ENCODE assay signal across 18 mouse cellular contexts in the genomic region with DNA sequence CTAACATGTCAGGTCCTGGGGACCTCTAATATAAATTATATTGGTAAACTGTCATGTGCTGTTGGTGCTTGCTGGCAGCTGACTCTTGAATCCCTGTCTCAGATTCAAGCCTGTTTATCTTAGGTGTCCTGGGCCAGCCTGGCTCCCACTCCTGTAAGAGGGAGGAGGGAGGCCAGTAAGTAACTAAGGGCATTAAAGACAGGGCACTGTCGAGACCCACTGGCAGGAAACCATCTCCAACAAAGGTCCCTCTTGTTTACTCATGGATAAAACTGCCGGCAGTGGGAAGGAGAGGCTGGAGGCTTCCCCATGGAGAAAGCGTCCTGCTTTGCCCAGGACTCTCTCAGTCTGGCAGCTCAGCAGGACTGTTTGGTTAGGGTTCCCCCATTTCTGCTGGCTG. TPM values are rescaled to one million over a fixed set of nuclear protein-coding genes. Genes with fewer than 3 reads are reported as not detected.
"Had no signal": no experiment of that assay in that cellular context is flagged by ENCODE, and none has a peak within 500 bp of the region (broad histone marks: within the 10 kb centered on the region; RNA-seq: fewer than 3 reads in every experiment).

No protein-coding gene starts in this region.

- ATAC-seq: liver, postnatal 0 days; lung, postnatal 0 days; midbrain, embryonic 15.5 days had no signal

- H3K9me3 ChIP-seq: kidney, embryonic 15.5 days; limb, embryonic 10.5 days; limb, embryonic 13.5 days; midbrain, embryonic 12.5 days; midbrain, embryonic 15.5 days had no signal

- H3K27me3 ChIP-seq: kidney, embryonic 15.5 days; limb, embryonic 13.5 days; midbrain, embryonic 12.5 days; midbrain, embryonic 15.5 days had no signal

- H3K4me1 ChIP-seq: kidney, embryonic 15.5 days; limb, embryonic 10.5 days; limb, embryonic 13.5 days; midbrain, embryonic 12.5 days; midbrain, embryonic 15.5 days had no signal

- DNase-seq: kidney, adult 2 months; kidney, postnatal 10 days; kidney, postnatal 36 days; liver; liver, postnatal 0 days; lung, embryonic 14.5 days; thymus, adult 2 months; thymus, postnatal 14 days; thymus, postnatal 4 days had no signal

- H3K27ac ChIP-seq: kidney, embryonic 15.5 days; limb, embryonic 10.5 days; limb, embryonic 13.5 days; liver, embryonic 14.5 days; macrophage; midbrain, embryonic 12.5 days; midbrain, embryonic 15.5 days had no signal

- H3K4me3 ChIP-seq: kidney, embryonic 15.5 days; limb, embryonic 10.5 days; limb, embryonic 13.5 days; midbrain, embryonic 12.5 days; midbrain, embryonic 15.5 days had no signal

- H3K4me2 ChIP-seq: kidney, embryonic 15.5 days; limb, embryonic 13.5 days; lung, embryonic 14.5 days; midbrain, embryonic 12.5 days; midbrain, embryonic 15.5 days had no signal

- H3K36me3 ChIP-seq: midbrain, embryonic 15.5 days had no signal

- H3K9ac ChIP-seq: kidney, embryonic 15.5 days; limb, embryonic 13.5 days; liver, embryonic 14.5 days; liver, postnatal 0 days; lung, embryonic 14.5 days; midbrain, embryonic 12.5 days; midbrain, embryonic 15.5 days had no signal

RNA-seq across cellular contexts. Expression of a gene that starts 50.3 kb away (rescaled TPM):
- polyA plus RNA-seq: liver, embryonic 14.5 days; liver, postnatal 0 days; lung, embryonic 14.5 days; lung, postnatal 0 days; neural tube, embryonic 11.5 days had no signal
